Mouse (Mus musculus): ENCODE data around the gene Gramd4. TPM values are rescaled to one million over a fixed set of nuclear protein-coding genes. Genes with fewer than 3 reads are reported as not detected.
A peak's percentile ranks its signal among the peaks of the same experiment; 100 is the strongest.

The Gramd4 gene
- 15.0 TPM for polyA plus RNA-seq (2012; fragmentation: generic; extraction: Trizol)

DNA sequence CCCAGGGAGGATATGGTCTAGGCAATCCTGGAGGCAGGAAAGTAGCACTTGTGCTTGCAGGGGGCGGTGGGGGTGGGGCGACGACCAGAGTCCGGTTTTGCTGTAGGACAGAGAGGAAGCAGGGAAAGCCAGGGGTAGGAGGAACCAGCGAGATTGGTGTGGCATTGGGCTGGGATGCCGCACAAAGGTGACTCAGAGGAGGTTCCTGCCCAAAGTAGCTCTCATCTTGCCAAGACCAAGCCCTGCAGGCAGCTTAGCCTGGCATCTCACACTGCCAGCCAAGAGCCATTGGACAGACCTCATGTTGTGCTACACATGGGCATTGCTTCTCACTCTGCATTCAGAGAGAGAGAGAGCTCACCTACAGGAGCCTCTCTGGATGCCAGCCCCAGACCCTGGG, at the start of gene Gramd4:
TSS of gene Gramd4 (plus strand) at position 283 of the 400 bp plus-strand sequence.
- TF ChIP-seq MAX (IDR thresholded peaks at IDR 0.05; ENCODE audit: low read depth) = no peak
- TF ChIP-seq SRF (IDR thresholded peaks at IDR 0.05; ENCODE audit: control insufficient read depth, insufficient read length, low read depth) = no peak
- no peak for TF ChIP-seq CEBPB (IDR thresholded peaks at IDR 0.05; ENCODE audit: insufficient read depth, poor library complexity, severe bottlenecking)
- no peak for TF ChIP-seq POLR2A (IDR thresholded peaks at IDR 0.05; ENCODE audit: insufficient read length, low read depth)
- no peak for TF ChIP-seq USF1 (IDR thresholded peaks at IDR 0.05; ENCODE audit: low read depth)
- H3K4me3 ChIP-seq = peak within 1 kb of the TSS; percentile 41
- peak within 1 kb of the TSS; percentile 60 for H3ac ChIP-seq (ENCODE audit: control insufficient read depth, insufficient read length)
- H3K79me2 ChIP-seq (ENCODE audit: control insufficient read depth, insufficient read depth) = peaks cover 36% of the 10 kb centered on the region
- H3K36me3 ChIP-seq (ENCODE audit: control insufficient read depth, insufficient read depth) = no peaks in the 10 kb centered on the region
- H3K4me2 ChIP-seq (ENCODE audit: low read depth) = peak within 1 kb of the TSS; percentile 82
- H3K27me3 ChIP-seq (ENCODE audit: control insufficient read depth, insufficient read depth, insufficient read length) = no peaks in the 10 kb centered on the region

DNA sequence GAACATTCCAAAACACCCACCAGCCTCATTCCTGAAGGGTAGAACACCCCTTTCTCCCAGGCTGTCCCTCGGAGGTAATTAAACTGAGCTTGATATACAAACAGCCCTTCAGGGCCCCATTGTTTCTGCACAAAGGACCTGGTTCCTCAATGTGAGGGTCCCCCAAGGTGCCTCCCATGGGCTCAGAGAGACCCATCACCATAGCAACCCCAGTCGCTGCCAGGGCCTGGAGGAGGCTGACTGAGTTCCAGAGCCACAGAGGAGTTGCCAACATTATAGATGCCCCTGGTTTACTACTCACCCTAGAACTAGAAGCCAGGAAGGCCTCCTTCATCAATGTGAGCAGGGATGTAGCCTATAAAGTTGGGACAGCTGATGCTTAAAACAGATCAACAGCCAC, 44.4 kb upstream of the Gramd4 start:
- H3K27me3 ChIP-seq (ENCODE audit: control insufficient read depth, insufficient read depth, insufficient read length) = peaks cover 19% of the 10 kb centered on the region
- TF ChIP-seq TCF12 (IDR thresholded peaks at IDR 0.05; ENCODE audit: insufficient read depth, poor library complexity, severe bottlenecking) = no peak
- no peak overlapping the region for H3K4me3 ChIP-seq
- no peak overlapping the region for H3ac ChIP-seq (ENCODE audit: control insufficient read depth, insufficient read length)
- no peak overlapping the region for H3K4me2 ChIP-seq (ENCODE audit: low read depth)
- no peaks in the 10 kb centered on the region for H3K36me3 ChIP-seq (ENCODE audit: control insufficient read depth, insufficient read depth)
- no peaks in the 10 kb centered on the region for H3K79me2 ChIP-seq (ENCODE audit: control insufficient read depth, insufficient read depth)

DNA sequence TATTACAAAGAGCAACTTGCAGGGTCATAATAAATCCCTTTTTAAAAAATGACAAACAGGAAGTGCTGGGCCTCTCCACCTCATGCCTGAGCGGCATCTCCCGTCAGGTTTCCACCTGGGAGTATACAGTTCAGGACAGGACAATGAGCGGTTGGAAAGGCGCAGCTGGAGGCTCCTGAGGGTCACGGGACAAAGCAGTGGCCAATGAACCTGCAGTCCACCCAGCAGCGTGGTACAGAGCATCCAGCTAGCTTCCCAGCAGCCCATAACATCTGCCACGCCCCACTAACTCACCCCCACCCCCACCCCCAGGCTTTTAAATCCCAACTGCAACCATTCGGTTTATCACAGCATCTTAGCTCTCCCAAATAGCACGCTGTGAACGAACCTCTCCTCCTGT, 43.8 kb upstream of the Gramd4 start:
- no peak overlapping the region for H3ac ChIP-seq (ENCODE audit: control insufficient read depth, insufficient read length)
- H3K79me2 ChIP-seq (ENCODE audit: control insufficient read depth, insufficient read depth) = no peaks in the 10 kb centered on the region
- H3K27me3 ChIP-seq (ENCODE audit: control insufficient read depth, insufficient read depth, insufficient read length) = peaks cover 19% of the 10 kb centered on the region
- TF ChIP-seq REST (IDR thresholded peaks at IDR 0.05; ENCODE audit: insufficient read depth, insufficient read length) = no peak
- no peak for TF ChIP-seq MYOG (IDR thresholded peaks at IDR 0.05; ENCODE audit: control insufficient read depth in 1 of 3, insufficient read depth in 1 of 3, insufficient read length in 2 of 3, low read depth in 2 of 3)
- no peak for TF ChIP-seq E2F4 (IDR thresholded peaks at IDR 0.05; ENCODE audit: insufficient read depth)
- no peaks in the 10 kb centered on the region for H3K36me3 ChIP-seq (ENCODE audit: control insufficient read depth, insufficient read depth)
- no peak overlapping the region for H3K4me3 ChIP-seq
- no peak overlapping the region for H3K4me2 ChIP-seq (ENCODE audit: low read depth)

DNA sequence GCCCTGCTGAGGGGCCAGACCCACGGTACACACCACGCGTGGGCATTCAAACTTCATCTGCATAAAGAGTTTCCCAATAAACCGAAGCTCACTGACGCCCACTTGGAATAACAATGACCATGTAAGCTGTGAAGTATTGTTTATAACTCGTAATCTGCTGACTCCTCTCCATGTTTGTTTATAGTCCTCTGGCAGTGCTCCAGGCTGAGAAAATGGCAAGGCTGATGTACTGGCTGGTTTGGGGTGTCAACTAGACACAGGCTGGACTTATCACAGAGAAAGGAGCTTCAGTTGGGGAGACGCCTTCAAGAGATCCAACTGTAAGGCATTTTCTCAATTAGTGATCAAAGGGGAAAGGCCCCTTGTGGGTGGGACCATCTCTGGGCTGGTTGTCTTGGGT, 42.5 kb upstream of the Gramd4 start:
- no peak overlapping the region for H3ac ChIP-seq (ENCODE audit: control insufficient read depth, insufficient read length)
- H3K4me3 ChIP-seq = no peak overlapping the region
- TF ChIP-seq MAX (IDR thresholded peaks at IDR 0.05; ENCODE audit: low read depth) (no peak), REST (IDR thresholded peaks at IDR 0.05; ENCODE audit: insufficient read depth, insufficient read length) (no peak), SRF (IDR thresholded peaks at IDR 0.05; ENCODE audit: control insufficient read depth, insufficient read length, low read depth) (no peak), TCF12 (IDR thresholded peaks at IDR 0.05; ENCODE audit: insufficient read depth, poor library complexity, severe bottlenecking) (no peak), MYOD1 (IDR thresholded peaks at IDR 0.05; ENCODE audit: control insufficient read depth in 1 of 3, insufficient read length in 2 of 3, low read depth in 2 of 3) (no peak), E2F4 (IDR thresholded peaks at IDR 0.05; ENCODE audit: insufficient read depth) (no peak), USF1 (IDR thresholded peaks at IDR 0.05; ENCODE audit: low read depth) (no peak), POLR2A (IDR thresholded peaks at IDR 0.05; ENCODE audit: insufficient read length, low read depth) (no peak), MYOG (IDR thresholded peaks at IDR 0.05; ENCODE audit: control insufficient read depth in 1 of 3, insufficient read depth in 1 of 3, insufficient read length in 2 of 3, low read depth in 2 of 3) (no peak), CEBPB (IDR thresholded peaks at IDR 0.05; ENCODE audit: insufficient read depth, poor library complexity, severe bottlenecking) (no peak), TCF3 (IDR thresholded peaks at IDR 0.05; ENCODE audit: insufficient read length, low read depth) (no peak), POLR2AphosphoS2 (IDR thresholded peaks at IDR 0.05; ENCODE audit: insufficient read length, low read depth) (no peak)
- H3K36me3 ChIP-seq (ENCODE audit: control insufficient read depth, insufficient read depth) = no peaks in the 10 kb centered on the region
- H3K27me3 ChIP-seq (ENCODE audit: control insufficient read depth, insufficient read depth, insufficient read length) = peaks cover 16% of the 10 kb centered on the region
- H3K4me2 ChIP-seq (ENCODE audit: low read depth) = no peak overlapping the region
- H3K79me2 ChIP-seq (ENCODE audit: control insufficient read depth, insufficient read depth) = no peaks in the 10 kb centered on the region

DNA sequence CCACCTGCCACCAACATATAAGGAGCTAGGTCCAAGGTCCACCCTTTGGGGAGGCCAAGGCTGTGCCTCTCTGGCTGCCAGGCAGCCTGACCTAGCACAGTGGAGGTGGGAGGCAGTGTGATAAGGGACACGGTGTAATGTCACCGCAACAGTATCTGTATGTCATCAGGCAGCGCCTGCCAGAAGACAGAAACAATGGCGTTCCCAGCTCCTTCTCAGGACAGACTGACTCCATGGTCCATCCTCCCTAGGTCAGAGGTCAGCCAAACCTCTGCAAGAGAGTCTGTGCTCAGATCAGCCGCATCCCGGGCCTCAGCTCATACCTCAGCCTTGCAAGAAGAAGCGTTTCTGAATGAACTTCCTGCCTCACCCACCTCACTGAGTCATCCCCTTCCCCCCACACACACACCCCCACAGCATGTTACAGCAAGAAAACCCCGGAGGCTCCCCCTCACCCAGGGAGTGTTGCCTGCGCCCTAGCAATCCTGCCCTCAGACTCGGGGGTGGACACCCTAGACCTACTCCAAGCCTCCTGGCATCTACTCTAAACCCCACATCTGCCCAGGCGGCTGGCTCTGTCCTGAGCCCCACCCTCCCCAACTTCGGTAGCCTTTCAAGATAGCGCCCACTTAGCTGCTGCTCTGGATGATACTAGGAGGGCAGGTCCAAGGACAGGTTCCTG, 41.5 kb upstream of the Gramd4 start:
- H3K36me3 ChIP-seq (ENCODE audit: control insufficient read depth, insufficient read depth) = no peaks in the 10 kb centered on the region
- peaks cover 6% of the 10 kb centered on the region for H3K27me3 ChIP-seq (ENCODE audit: control insufficient read depth, insufficient read depth, insufficient read length)
- H3K79me2 ChIP-seq (ENCODE audit: control insufficient read depth, insufficient read depth) = no peaks in the 10 kb centered on the region
- no peak overlapping the region for H3K4me2 ChIP-seq (ENCODE audit: low read depth)
- no peak overlapping the region for H3K4me3 ChIP-seq
- no peak for TF ChIP-seq SRF (IDR thresholded peaks at IDR 0.05; ENCODE audit: control insufficient read depth, insufficient read length, low read depth)
- TF ChIP-seq E2F4 (IDR thresholded peaks at IDR 0.05; ENCODE audit: insufficient read depth) = no peak
- no peak for TF ChIP-seq CEBPB (IDR thresholded peaks at IDR 0.05; ENCODE audit: insufficient read depth, poor library complexity, severe bottlenecking)
- TF ChIP-seq TCF12 (IDR thresholded peaks at IDR 0.05; ENCODE audit: insufficient read depth, poor library complexity, severe bottlenecking) = no peak
- TF ChIP-seq MYOD1 (IDR thresholded peaks at IDR 0.05; ENCODE audit: control insufficient read depth in 1 of 3, insufficient read length in 2 of 3, low read depth in 2 of 3) = no peak
- TF ChIP-seq REST (IDR thresholded peaks at IDR 0.05; ENCODE audit: insufficient read depth, insufficient read length) = no peak
- TF ChIP-seq POLR2AphosphoS2 (IDR thresholded peaks at IDR 0.05; ENCODE audit: insufficient read length, low read depth) = no peak
- TF ChIP-seq USF1 (IDR thresholded peaks at IDR 0.05; ENCODE audit: low read depth) = no peak
- TF ChIP-seq TCF3 (IDR thresholded peaks at IDR 0.05; ENCODE audit: insufficient read length, low read depth) = no peak
- TF ChIP-seq POLR2A (IDR thresholded peaks at IDR 0.05; ENCODE audit: insufficient read length, low read depth) = no peak
- no peak overlapping the region for H3ac ChIP-seq (ENCODE audit: control insufficient read depth, insufficient read length)

Measured in myocyte (in vitro differentiated cells).